Mouse (Mus musculus): ENCODE results near the gene Adgrf1.
A peak's percentile ranks its signal among the peaks of the same experiment; 100 is the strongest.
"Not testable (repeated sequence)": the region's sequence is repeated elsewhere in the genome, so short reads cannot be mapped to it uniquely, and the experiment has no call there.

Gene Adgrf1

GRCm38 (mm10) chr17:43267046-43267749 lies 2.9 kb upstream of the Adgrf1 start:
- peak in 1 of 2 experiments; percentile 21 for DNase-seq

DNA sequence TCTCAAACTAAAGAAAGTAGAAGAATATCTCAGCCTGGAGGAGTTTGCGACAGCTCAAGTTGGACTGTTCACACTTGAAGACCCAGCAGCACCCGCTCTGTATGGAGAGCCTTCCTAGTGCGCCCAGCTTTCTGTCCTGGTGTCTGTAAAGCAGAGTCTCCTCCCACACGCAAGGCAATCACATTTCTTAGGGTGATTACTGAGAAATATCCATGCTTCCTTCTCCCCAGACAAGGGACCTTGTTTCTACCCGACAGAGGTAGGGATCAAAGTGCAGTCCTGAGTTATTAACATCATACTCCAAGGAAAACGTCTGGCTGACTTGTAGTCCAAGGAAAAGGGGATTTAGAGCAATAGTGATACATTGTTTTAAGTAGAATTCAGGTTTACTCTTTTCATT lies 6.1 kb downstream of the Adgrf1 start:
- no peak for DNase-seq

DNA sequence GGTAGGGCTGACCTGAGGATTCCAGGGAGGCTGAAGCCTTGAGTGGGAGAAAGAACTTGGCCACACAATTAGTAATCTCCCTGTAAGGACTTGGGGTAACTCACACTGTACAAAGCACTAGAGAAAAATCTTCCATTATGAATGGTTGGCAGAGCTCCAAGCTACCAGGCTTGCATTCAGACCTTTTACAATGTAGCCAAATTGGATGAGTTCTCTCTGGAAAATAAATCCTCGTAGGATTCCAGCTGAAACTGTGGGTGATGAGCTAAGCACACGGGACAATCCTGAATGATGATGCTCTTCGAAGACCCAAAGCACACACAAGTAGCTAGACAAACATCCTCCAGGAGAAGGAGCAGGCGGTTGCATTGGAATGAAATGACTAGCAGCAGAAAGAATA lies 7.1 kb downstream of the Adgrf1 start:
- DNase-seq = peak in 1 of 2 experiments; percentile 36

DNA sequence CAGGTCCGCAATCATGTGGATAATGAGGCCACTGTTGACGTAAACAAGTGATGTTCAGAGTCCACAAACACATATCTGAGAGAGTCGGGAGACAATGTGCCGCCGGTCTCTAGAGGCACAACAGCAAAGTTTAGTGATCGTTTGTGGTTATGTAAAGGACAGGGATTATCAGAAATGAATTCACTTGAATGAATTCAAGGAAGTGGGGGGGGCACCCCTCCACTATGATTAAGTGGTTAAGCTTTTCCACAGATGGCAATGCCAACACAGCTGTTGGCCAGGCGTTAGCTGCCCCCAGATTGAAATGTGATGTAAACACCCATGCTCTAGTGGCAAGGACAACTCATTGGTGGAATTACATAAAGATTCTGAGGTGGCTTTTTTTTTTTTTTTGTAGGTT lies 9.5 kb downstream of the Adgrf1 start:
- peak in 1 of 2 experiments; percentile 11 for DNase-seq

DNA sequence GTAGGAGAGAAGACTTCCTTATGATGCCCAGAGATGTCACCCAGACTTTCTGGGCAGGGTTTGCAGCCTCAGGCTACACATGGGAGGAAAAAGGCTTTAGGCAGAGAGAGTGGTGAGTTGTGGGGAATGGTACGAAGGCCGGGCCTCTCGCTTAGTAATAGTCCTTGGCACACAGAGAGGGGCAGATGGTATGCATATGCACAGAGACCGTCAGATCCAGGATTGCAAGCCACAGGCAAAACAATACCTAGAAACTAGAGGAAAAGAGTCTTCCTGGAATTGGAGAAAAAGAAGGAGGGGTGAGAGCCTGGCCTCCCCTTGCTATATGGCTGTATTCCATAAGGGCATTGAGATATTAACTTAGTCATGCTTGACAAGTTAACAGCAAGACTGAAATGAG lies 12.2 kb downstream of the Adgrf1 start:
- no peak for DNase-seq

DNA sequence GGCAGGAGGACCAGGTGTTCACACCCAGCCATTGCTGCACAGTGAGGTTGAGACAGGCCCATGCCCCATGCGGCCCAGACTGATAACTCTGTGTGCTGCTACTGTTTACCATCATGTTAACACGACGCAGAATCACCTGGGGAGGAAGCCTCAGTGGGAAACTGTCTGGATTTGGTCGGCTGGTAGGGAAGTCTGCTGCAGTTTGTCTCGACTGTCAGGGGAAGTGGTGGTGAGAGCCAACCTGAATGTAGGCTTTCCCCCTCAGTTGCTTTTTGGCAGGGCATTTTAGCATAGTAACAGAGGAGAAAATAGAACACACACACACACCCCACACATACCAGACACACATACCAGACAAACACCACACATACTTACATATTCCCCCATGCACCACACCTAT lies 12.7 kb downstream of the Adgrf1 start:
- DNase-seq = no peak

GRCm38 (mm10) chr17:43299515-43299914 lies 29.4 kb downstream of the Adgrf1 start:
- DNase-seq = no peak

DNA sequence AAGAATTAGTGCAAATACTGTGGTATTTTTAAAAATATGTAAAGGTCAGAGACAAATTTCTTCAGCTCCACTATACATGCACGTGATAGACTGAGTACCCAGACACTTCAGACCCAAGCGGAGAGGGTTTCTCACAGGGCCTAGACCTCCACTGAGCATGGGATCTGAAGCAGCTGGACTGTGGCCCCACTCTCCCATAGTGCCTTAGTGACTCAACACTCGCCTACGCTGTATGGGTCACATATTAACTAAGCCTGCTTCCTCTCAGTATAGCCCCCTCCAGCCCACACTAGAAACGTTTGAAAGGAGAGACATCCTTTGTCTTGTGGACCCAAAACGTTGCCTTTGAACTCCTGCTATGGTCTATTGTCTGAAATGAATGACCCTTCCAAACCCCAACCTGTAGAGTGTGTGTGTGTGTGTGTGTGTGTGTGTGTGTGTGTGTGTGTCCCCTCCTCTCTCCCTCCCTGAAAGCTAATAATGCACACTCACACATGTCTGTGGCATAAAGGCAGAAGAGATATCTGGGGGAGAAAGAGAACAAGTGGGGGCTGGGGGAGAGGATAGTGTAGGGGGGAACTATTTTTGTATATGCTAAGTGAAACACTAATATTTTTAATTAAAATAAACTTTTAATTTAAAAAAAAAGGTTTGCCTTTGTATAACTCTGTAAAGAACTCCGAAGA lies 56.0 kb downstream of the Adgrf1 start:
- peak in 1 of 2 experiments; percentile 51 for DNase-seq

- DNase-seq = peak; percentile 69 to 78
These were observed 56.9 kb downstream of the Adgrf1 start for GRCm38 (mm10) chr17:43326726-43327700.

DNA sequence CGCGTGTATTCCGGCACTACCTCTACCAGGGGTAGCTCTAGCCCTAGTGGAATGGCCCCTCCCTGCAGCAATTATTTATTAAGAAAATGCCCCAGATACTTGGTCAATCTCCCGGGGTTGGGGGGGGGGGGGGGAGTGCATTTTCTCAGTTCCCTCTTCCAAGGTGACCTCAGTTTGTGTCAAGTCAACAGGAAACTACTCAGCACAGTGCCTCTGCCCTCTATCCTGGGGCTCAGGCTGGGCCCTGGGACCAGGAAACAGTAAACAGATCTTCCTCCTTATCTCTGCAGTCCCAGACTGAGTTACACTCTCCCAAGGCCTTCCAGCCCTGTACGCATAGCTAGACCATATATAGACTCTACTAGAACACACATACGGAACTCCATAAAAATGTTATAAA lies 57.7 kb downstream of the Adgrf1 start:
- no peak for DNase-seq

- no peak for DNase-seq
These were observed 59.1 kb downstream of the Adgrf1 start for GRCm38 (mm10) chr17:43329216-43329615.

DNA sequence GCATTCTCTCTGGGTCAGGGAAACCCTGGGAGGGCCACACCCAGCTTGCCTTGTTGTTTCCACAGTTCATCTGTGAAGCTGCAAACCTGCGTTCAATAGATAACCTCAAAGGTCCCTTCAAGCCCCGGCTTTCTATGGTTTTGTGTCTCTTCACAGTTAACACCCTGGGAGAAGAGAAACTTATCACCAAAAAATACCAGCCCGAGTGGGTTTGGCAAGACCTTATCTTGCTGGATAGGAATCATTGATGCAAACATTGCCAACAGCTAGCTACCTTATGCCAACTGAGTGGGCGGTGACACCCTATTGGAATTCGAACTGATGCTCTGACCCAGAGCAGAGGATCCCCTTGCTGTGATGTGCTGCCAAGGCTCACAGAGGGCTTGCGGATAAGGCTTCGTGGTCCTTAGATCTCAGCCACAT lies 59.6 kb downstream of the Adgrf1 start:
- DNase-seq = no peak

GRCm38 (mm10) chr17:43332686-43333085 lies 62.6 kb downstream of the Adgrf1 start:
- no peak for DNase-seq

- no peak for DNase-seq
These were observed 63.9 kb downstream of the Adgrf1 start for GRCm38 (mm10) chr17:43334074-43334473.

DNA sequence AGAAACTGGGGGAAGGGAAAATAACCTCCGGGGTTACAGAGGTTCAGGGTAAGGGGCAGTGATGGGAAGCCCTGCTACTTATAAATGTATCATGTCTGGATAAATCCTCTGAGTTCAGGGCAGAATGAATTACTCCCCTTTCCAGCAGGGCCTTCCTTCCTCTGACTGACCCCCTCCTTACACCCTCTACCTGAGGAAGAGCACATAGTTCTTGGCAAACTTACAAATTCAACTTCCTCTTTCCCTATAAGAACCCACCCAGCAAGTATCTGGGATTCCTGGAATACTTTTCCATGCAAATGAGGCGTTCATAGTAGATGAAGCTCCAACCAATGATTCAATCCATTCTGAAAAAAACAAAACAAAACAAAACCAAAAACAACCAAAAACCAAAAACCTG lies 67.5 kb downstream of the Adgrf1 start:
- DNase-seq = no peak

DNA sequence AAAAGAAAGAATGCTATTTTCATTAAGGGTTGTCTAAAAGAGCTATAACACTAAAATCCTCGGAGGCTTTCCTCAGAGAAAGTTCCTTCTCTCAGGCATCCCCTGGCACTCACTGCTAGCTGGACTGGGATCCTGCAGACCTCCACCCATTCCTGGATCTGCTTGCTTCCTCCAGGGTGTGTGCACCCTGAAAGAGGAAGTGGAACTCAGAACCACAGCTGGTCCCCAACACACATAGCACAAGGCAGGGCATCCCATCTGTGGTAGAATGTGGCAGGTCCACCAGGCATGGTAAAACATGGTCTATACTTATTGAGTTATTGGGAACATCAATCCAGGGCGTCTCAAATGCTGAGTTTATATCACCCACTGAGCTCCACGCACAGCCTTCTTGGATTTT lies 68.2 kb downstream of the Adgrf1 start:
- DNase-seq = no peak

GRCm38 (mm10) chr17:43346499-43346898 lies 76.4 kb downstream of the Adgrf1 start:
- not testable (repeated sequence) for DNase-seq

- no peak for DNase-seq
These were observed 87.9 kb downstream of the Adgrf1 start for GRCm38 (mm10) chr17:43357902-43358539.

DNA sequence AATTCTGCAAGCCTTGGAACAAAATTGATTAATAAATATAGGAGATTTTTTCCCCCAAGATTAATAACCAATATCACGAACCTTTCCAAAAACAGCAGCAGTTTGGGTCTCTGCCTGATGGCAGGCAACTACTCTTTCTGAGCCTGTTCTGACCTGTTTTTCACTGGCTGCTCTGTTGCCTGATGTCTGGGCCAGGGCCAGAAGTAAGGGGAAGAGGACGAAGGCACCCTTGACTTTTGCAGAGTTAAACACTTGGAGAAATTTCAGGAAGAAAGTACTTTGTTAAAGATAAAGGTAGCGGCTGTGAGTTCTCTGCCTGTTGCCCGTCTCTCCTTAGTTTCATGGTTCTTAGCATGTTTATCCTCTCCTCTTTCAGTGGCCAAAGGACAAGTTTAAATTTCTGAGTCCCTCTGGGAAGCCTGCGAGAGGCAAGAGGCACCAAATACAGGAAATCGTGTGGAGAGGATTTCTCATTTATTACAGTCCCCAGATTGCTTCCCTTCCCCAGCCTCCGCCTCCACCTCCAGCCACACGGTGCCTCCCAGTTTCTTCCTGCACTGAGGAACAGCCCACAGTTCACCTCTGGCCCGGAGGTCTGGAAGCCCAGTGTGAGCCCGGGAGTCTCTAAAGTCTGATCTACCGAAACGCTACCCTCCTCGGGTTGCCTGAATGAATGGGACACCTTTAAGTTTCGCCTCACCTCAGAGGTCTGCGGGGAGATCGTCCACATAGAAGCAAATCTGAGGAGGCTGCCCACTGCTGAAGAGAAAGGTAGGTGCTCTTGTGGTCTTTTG lies 89.9 kb downstream of the Adgrf1 start, which contains the start of gene Adgrf5:
Gene Adgrf5, plus strand, starts transcription at position 626 of the 794 bp plus-strand sequence.
- DNase-seq = peak; percentile 64 to 80

DNA sequence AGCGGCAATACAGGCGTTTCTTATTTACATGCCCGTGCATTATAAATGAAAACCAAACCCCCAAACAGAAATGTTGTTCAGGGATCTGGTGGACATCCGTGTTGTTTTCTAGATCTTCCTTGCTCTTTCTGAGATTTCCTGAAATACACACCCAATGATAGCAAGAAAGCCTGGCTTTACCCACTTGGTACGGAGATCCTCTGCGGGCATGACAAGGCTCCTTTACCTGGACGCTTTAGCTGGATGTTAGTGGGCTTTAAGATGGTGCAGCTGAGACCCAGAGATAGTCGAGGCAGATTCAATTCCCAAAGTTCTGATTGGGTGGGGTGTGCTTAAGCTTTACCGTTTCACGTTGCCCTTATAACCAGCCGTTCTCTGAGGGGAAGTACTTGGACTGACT lies 90.9 kb downstream of the Adgrf1 start:
- DNase-seq = no peak

GRCm38 (mm10) chr17:43362362-43362761 lies 92.2 kb downstream of the Adgrf1 start:
- DNase-seq = peak; percentile 44 to 65

DNA sequence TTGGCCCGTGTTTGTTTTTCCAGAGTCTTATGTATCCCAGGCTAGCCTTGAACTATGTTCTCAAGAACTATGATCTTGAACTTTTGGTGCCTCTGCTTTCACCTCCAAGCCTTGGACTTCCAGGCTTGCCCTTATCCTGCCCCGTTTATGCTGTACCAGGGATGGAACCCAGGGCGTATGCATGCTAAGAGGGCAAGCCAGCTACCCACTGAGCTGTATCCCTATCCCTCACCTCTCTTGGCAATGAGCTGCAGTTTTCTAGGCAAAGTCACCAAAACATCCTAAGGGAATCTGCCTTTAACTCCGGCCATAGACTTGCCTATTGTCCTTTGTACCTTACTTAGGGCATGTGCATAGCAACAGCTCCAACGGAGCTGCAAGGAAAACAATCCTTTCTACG lies 92.8 kb downstream of the Adgrf1 start:
- no peak for DNase-seq
